9 mouse cellular contexts compared by ENCODE assay signal in genomic region chr10:119065974-119066373, GRCm38 (mm10).
DNase-seq lines count a peak whose midpoint lies in the region; ATAC-seq and TF ChIP-seq lines count a peak whose summit lies in the region.
"Had no signal": no experiment of that assay in that cellular context is flagged by ENCODE, and none has a peak within 500 bp of the region (broad histone marks: within the 10 kb centered on the region; RNA-seq: fewer than 3 reads in every experiment).

No protein-coding gene starts in this region.

- H3K9me3 ChIP-seq in hindbrain, embryonic 10.5 days = no peaks in the 10 kb centered on the region
- H3K9me3 ChIP-seq in hindbrain, embryonic 13.5 days = no peaks in the 10 kb centered on the region
- H3K9me3 ChIP-seq in embryonic facial prominence, embryonic 11.5 days (replicated peaks; ENCODE audit: control insufficient read depth, low read length) = no peaks in the 10 kb centered on the region
- H3K9me3 ChIP-seq in limb, embryonic 10.5 days (replicated peaks) = no peaks in the 10 kb centered on the region
- no peaks in the 10 kb centered on the region for H3K9me3 ChIP-seq in midbrain, postnatal 0 days (ENCODE audit: low read length)

- no peak for TF ChIP-seq POLR2A in testis, adult 2 months (IDR thresholded peaks at IDR 0.05; ENCODE audit: control insufficient read depth, low read depth, low read length)

- intact Hi-C loops in heart, postnatal 10 days (cut with DNase I) = loop anchor here (2.0 kb wide), 2 partner anchors 197 to 265 kb away; no protein-coding TSS in a partner anchor

- no peak overlapping the region for H3K4me3 ChIP-seq in hindbrain, embryonic 10.5 days
- H3K4me3 ChIP-seq in hindbrain, embryonic 13.5 days = no peak overlapping the region
- no peak overlapping the region for H3K4me3 ChIP-seq in embryonic facial prominence, embryonic 11.5 days (ENCODE audit: low read depth, low read length)
- H3K4me3 ChIP-seq in limb, embryonic 10.5 days = no peak overlapping the region
- H3K4me3 ChIP-seq in midbrain, postnatal 0 days (ENCODE audit: low read depth, low read length) = no peak overlapping the region
- no peak overlapping the region for H3K4me3 ChIP-seq in testis, adult 2 months (ENCODE audit: control insufficient read depth, low read depth, low read length)
- H3K4me3 ChIP-seq: myocyte had no signal

- no peak overlapping the region; the same call in 1 of the 2 replicates for H3K4me2 ChIP-seq in hindbrain, embryonic 13.5 days
- H3K4me2 ChIP-seq in embryonic facial prominence, embryonic 11.5 days (ENCODE audit: low read depth, low read length) = no peak overlapping the region
- peak overlapping the region; percentile 36; the same call in 1 of the 2 replicates for H3K4me2 ChIP-seq in midbrain, postnatal 0 days (ENCODE audit: low read depth, low read length, poor library complexity, severe bottlenecking)

- no peaks in the 10 kb centered on the region for H3K36me3 ChIP-seq in hindbrain, embryonic 10.5 days
- H3K36me3 ChIP-seq in hindbrain, embryonic 13.5 days = no peaks in the 10 kb centered on the region
- H3K36me3 ChIP-seq in embryonic facial prominence, embryonic 11.5 days (replicated peaks; ENCODE audit: control insufficient read depth, insufficient read depth, low read depth, low read length) = no peaks in the 10 kb centered on the region
- no peaks in the 10 kb centered on the region for H3K36me3 ChIP-seq in limb, embryonic 10.5 days
- no peaks in the 10 kb centered on the region for H3K36me3 ChIP-seq in midbrain, postnatal 0 days (ENCODE audit: insufficient read depth, low read length)
- H3K36me3 ChIP-seq in testis, adult 2 months (ENCODE audit: control insufficient read depth, insufficient read depth, low read length) = no peaks in the 10 kb centered on the region

- DNase-seq in hindbrain, embryonic 10.5 days (ENCODE audit: low spot score) = peak; percentile 78
- DNase-seq in embryonic facial prominence, embryonic 11.5 days (ENCODE audit: low spot score) = peak; percentile 86
- peak; percentile 74 to 84 for DNase-seq in heart, postnatal 10 days
- DNase-seq in limb, embryonic 10.5 days (ENCODE audit: low spot score) = peak; percentile 79
- peak; percentile 95 for DNase-seq in midbrain, postnatal 0 days (ENCODE audit: low spot score)

- peaks cover 3% of the 10 kb centered on the region for H3K4me1 ChIP-seq in hindbrain, embryonic 10.5 days (replicated peaks)
- peaks cover 8% of the 10 kb centered on the region for H3K4me1 ChIP-seq in hindbrain, embryonic 13.5 days (replicated peaks)
- H3K4me1 ChIP-seq in embryonic facial prominence, embryonic 11.5 days (ENCODE audit: control insufficient read depth, insufficient read depth, low read length) = no peaks in the 10 kb centered on the region
- 0 out of 2 replicates have a peak, but pooled peaks cover 3% of the 10 kb centered on the region for H3K4me1 ChIP-seq in limb, embryonic 10.5 days
- H3K4me1 ChIP-seq in midbrain, postnatal 0 days (ENCODE audit: insufficient read depth, low read length) = no peaks in the 10 kb centered on the region
- peaks cover 13% of the 10 kb centered on the region for H3K4me1 ChIP-seq in testis, adult 2 months (ENCODE audit: control insufficient read depth, insufficient read depth, low read length)

- WGBS in hindbrain, embryonic 10.5 days = 32% methylated on average over 8 of the region's 8 CpGs
- 28% methylated on average over 8 of the region's 8 CpGs for WGBS in hindbrain, embryonic 13.5 days
- WGBS in embryonic facial prominence, embryonic 11.5 days = 28% methylated on average over 8 of the region's 8 CpGs
- 38% methylated on average over 8 of the region's 8 CpGs for WGBS in limb, embryonic 10.5 days
- 10% methylated on average over 8 of the region's 8 CpGs for WGBS in midbrain, postnatal 0 days

- no peak overlapping the region for H3K27ac ChIP-seq in hindbrain, embryonic 10.5 days
- H3K27ac ChIP-seq in hindbrain, embryonic 13.5 days = no peak overlapping the region
- no peak overlapping the region for H3K27ac ChIP-seq in embryonic facial prominence, embryonic 11.5 days (replicated peaks; ENCODE audit: low read depth, low read length)
- H3K27ac ChIP-seq in limb, embryonic 10.5 days = no peak overlapping the region
- no peak overlapping the region for H3K27ac ChIP-seq in midbrain, postnatal 0 days (ENCODE audit: low read depth, low read length)
- H3K27ac ChIP-seq in testis, adult 2 months (ENCODE audit: control insufficient read depth, insufficient read depth, low read depth, low read length) = no peak overlapping the region

- no peak overlapping the region for H3K9ac ChIP-seq in hindbrain, embryonic 13.5 days
- H3K9ac ChIP-seq in embryonic facial prominence, embryonic 11.5 days (replicated peaks; ENCODE audit: low read length) = no peak overlapping the region
- no peak overlapping the region for H3K9ac ChIP-seq in midbrain, postnatal 0 days (replicated peaks; ENCODE audit: low read length, poor library complexity, severe bottlenecking)

- no peaks in the 10 kb centered on the region for H3K27me3 ChIP-seq in hindbrain, embryonic 10.5 days (ENCODE audit: insufficient read depth, poor library complexity, severe bottlenecking)
- no peaks in the 10 kb centered on the region for H3K27me3 ChIP-seq in hindbrain, embryonic 13.5 days
- no peaks in the 10 kb centered on the region for H3K27me3 ChIP-seq in embryonic facial prominence, embryonic 11.5 days (ENCODE audit: control insufficient read depth, insufficient read depth, low read length)
- H3K27me3 ChIP-seq in limb, embryonic 10.5 days (ENCODE audit: low read depth, poor library complexity, severe bottlenecking) = no peaks in the 10 kb centered on the region
- no peaks in the 10 kb centered on the region for H3K27me3 ChIP-seq in midbrain, postnatal 0 days (ENCODE audit: insufficient read depth, low read length)
- H3K27me3 ChIP-seq in testis, adult 2 months (ENCODE audit: control insufficient read depth, insufficient read depth, low read length) = no peaks in the 10 kb centered on the region

- TF ChIP-seq CTCF in midbrain, postnatal 0 days (IDR thresholded peaks at IDR 0.05) = peak; percentile 78
- peak; percentile 71; the same call in 1 of the 2 replicates for TF ChIP-seq CTCF in testis, adult 2 months (IDR thresholded peaks at IDR 0.05; ENCODE audit: control insufficient read depth, insufficient read depth, insufficient replicate concordance, low read depth, low read length)

- ATAC-seq in hindbrain, embryonic 13.5 days (ENCODE audit: low FRiP score) = no peak
- ATAC-seq in activated CD4-positive, CD25-positive, alpha-beta regulatory T cell, adult 4 months = peak; percentile 86
- ATAC-seq in embryonic facial prominence, embryonic 11.5 days (replicated peaks; ENCODE audit: insufficient number of reproducible peaks, low FRiP score, low TSS enrichment, low read depth) = no peak
- no peak for ATAC-seq in midbrain, postnatal 0 days (ENCODE audit: low FRiP score)
